Mouse (Mus musculus) kidney, adult 2 months (tissue): Measurements from ENCODE around the gene Pla2g5.

Experiments
- CTCF ChIP-seq: fragments of 200-500 bp; conservative IDR thresholded peaks from 2 replicates; pipeline ENCODE4 v1.5.1; 2011; ENCODE audit warnings: low read depth, mild to moderate bottlenecking, control low read depth, low read length, moderate library complexity, mixed read lengths; ENCODE audit not compliant: insufficient read depth, insufficient read length
- POLR2A ChIP-seq: fragments of 200-500 bp; IDR thresholded peaks from one replicate; pipeline ENCODE4 v1.6.1; 2011; ENCODE audit warnings: low read depth, low read length, control low read depth

GRCm38 (mm10) chr4:138802917-138803316 lies 60.4 kb downstream of the Pla2g5 start:
- TF ChIP-seq CTCF (no peak), POLR2A (no peak)
